Mouse (Mus musculus): ENCODE data around the gene Gtf3c1.
"Not testable (repeated sequence)": the region's sequence is repeated elsewhere in the genome, so short reads cannot be mapped to it uniquely, and the experiment has no call there.

Gene Gtf3c1

DNA sequence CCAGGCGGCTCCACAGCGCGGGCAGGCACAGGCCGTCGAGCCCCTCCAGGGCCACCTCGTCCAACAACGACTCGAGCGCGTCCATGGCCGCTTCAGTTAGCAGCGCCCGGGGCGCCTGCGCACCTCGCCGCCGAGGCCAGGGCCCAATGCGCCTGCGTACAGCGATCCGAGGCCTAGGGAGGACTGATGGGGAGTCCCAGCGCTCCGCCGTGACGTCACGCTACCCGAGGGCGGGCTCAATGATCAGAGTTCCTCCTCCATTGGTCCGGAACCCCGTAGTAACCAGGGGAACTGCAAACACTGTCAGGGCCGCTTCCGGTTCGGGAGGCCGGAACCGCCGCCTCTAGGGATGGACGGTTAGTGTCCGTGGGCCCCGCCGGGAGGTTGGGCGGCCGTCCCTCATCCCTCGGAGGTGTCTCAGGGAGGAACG, at the start of gene Gtf3c1, which contains the start of gene D430042O09Rik:
Gtf3c1 (minus strand) TSS at position 188 of the 430 bp plus-strand sequence.
D430042O09Rik (plus strand) TSS at position 296 of the 430 bp plus-strand sequence.
- peak; percentile 100 for DNase-seq

- no peak for DNase-seq
Observed at GRCm38 (mm10) chr7:125756806-125757205, 49.2 kb upstream of the Gtf3c1 start.

DNA sequence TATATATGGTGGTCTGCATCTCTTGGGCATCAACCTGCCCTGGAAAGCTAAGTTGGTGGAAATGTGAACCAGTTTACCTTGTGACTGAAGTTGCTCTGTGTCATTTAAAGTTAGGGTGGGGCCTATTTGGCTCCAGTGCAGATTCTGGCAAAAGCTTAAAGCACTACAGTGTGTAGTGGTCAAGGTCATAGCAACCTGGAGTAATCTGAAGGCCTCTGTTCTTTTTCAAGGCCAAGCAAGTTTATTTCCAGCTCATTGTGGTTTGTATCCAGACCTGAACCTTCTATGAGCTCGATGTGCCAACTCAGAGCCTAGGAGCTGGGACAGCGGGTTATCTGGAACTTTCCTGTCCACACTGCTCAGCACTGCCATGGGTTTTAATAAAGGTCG, 45.7 kb upstream of the Gtf3c1 start:
- DNase-seq, result no peak

DNA sequence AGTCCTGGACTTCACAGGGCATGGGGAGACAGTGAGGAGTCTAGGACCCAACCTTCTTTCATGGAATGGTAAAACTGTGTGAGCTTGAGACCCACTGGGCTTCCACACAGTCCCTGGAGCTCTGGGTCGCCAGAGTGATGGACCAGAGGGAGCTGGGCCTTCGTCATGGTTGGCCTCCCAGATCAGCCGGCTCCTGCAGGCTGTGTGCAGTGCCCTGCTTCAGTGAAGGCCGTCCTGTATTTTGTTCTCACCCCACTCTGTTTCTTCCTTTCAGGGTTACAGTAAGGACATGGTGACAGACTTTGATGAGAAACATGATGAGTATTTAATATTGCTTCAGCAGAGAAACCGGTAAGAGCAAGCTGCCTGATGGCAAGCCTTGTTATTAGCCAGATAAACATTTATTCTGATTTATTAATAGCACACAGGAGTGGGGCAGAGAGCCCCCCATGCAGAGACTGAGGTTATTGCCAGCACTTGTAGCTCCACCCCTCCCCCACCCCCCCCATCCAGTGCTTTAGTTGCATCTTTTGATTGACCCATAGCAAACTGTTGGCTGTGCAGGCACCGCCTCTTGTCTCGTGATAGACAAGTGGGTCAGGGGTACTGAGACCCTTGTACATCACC, 45.2 kb upstream of the Gtf3c1 start:
- DNase-seq, result no peak

DNA sequence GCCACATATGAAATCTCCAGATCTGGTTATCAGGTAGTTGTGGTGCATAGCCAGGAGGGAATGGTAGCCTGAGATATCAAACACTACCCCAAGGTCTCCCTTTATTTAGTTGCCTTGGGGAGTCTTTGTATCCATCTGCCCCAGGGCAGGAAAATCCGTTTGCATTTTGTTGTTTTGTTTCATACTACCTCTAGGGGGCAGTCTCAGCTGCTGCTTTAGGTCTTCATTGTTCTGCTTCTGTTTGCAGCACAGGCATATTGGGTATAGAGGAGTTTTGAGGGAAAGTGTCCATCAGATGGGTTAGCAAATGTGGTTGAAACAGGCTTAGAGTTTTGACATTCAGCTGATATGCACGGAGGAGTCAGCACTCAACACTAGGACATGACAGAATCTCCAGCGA, 40.6 kb upstream of the Gtf3c1 start:
- peak; percentile 25 to 61 for DNase-seq

GRCm38 (mm10) chr7:125747316-125747690, 39.7 kb upstream of the Gtf3c1 start:
- DNase-seq, result peak; percentile 42 to 47

- no peak for DNase-seq
Observed at GRCm38 (mm10) chr7:125746621-125747315, 39.2 kb upstream of the Gtf3c1 start.

DNA sequence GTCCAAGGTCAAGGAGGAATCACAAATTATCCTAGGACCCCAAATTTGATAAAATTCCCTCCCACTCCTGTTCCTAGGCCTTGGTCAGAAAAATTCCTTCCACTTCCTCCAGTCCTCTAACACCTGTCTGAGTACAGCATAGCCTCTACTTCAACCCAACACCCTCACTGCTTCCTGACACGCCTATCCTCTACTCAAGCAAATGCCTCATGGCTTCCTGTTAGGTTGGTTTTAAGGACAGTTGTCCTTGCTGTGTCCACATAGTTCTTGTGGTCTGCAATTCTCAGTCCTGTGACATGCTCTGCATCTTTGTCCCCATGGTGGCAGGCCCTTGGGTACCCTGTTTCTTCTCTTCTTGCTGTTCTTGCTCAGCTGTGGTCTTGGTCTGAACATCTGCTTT, 37.2 kb upstream of the Gtf3c1 start:
- no peak for DNase-seq

DNA sequence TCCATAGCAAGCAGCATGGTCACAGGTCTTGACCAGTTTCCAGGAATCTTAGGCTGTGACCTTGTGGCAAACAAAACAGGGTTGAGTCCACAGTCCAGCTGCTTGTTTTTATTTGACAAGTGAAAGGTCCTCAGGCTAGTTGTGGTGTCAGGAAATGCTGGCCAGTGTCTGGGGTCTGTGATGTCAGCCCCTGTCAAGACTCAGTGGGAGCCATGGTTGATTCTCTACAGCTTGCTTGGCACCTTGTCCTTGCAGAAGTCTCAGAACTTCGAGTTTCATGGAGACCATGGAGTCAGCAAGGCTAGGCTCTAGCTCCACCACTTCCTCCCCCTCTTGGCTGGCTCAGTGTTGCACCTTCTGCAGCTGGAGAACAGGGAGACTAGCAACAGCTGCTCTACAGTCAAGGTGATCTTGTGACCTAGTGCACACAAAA, 33.7 kb upstream of the Gtf3c1 start:
- DNase-seq, result no peak

GRCm38 (mm10) chr7:125740521-125740920, 32.9 kb upstream of the Gtf3c1 start:
- no peak for DNase-seq

DNA sequence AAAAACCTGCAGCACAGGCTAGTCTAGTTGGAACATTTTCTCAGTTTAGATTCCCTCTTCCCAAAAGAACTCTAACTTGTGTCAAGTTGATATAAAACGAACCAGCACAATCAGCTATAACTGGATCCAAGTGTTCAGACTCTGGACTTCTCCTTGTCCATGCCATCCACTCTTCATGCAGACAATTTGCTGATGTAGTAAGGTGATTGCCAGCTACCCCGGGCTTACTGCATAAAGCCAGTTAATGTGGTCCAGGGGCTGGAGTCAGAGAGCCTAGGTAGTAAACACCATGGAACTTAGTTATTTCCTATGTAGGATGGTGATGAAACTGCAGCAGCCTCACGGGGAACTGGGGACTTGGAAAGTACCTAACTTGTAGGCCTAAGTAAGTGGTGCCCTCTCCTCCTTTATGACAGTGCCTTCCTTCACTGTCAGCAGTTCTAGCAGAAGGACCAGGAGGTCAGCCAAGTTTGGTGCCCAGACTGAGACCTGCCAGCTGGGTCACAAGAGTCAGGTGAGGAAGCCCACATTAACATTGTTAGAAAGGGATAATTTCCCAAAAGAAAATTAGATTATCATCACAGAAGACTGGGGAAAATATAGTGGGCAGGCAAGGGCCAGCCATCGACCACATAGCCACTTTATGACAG, 28.9 kb upstream of the Gtf3c1 start:
- no peak for DNase-seq

DNA sequence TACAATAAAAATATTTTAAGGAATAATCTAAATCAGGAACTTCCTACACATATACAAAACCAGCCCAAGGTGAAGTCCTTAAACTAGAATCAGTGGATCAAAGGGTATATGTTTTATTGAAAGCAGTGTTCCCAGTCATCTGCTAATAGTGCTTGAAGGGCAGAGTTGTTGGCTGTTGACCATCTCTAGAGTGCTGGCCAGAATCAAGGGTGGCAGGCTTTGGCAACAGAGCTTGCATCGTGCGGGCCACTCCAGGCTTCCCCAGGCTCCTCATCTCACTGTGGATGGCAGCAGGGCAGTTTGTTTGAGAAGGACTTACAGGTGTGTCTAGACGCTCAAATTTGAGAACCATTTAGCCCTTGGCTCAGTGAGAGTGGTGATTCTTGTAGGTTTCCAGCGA, 26.2 kb upstream of the Gtf3c1 start:
- DNase-seq, result peak; percentile 37 to 50

DNA sequence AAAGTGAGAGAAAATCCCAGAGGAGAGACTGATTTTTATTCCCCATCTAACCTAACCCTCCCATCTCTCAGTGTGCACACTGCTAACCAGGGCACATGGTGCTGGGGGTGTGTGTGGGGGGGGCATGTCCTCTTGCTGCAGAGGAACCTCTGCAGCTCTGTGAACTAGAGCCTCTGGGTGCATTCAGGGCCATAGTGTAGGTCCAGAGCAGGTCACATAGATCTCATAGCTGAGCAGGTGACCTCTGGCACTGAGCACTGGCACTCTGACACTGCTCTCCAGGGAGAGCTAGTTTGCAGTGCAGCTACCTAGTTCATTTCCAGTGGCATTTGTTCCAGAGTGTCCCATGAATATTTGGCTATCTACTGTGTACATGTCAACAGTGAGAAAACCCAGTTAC, 24.1 kb upstream of the Gtf3c1 start:
- DNase-seq, result no peak

GRCm38 (mm10) chr7:125723189-125723972, 15.8 kb upstream of the Gtf3c1 start:
- DNase-seq, result peak; percentile 95 to 96

- DNase-seq, result peak; percentile 52 to 55
Observed at GRCm38 (mm10) chr7:125722127-125722526, 14.5 kb upstream of the Gtf3c1 start.

DNA sequence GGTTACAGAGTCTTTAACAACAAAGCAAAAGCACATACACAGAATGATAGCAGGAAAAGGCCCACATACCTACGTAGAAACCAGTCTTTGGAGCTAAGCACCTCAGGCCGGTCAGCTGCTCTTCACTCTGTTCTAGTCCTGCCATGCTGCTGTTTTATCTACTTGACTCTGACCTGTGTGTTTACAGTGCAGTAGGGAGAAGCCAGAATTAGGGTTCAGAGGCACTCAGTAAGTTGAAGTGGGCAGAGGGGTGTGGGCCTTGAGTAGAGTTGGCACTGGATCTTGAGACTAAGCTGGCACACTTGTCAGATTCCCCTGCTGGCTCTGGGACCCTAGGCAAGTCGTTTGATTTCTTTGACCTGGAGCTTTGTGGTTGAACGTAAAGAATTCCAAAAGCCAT, 13.5 kb upstream of the Gtf3c1 start:
- no peak for DNase-seq

GRCm38 (mm10) chr7:125720370-125720769, 12.8 kb upstream of the Gtf3c1 start:
- peak; percentile 47 to 53 for DNase-seq

DNA sequence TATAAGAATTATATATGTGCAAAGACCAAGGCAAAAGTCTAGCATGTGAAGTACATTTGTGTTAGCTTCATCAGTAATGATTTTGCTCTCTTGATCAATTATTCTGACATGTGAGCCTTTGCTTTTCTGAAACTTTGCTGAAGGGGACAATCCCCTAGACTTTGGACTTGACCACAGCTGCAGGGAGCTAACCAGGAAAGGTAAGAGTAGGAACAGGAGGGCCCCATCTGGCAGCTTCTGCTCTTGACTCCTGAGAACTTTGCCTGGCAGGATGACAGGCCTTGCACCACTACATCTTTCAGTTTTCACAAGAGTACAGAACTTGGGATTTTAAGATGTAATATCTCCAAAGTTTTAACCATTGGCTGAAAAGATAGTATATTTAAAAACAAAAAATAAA, 10.0 kb upstream of the Gtf3c1 start:
- DNase-seq, result no peak

DNA sequence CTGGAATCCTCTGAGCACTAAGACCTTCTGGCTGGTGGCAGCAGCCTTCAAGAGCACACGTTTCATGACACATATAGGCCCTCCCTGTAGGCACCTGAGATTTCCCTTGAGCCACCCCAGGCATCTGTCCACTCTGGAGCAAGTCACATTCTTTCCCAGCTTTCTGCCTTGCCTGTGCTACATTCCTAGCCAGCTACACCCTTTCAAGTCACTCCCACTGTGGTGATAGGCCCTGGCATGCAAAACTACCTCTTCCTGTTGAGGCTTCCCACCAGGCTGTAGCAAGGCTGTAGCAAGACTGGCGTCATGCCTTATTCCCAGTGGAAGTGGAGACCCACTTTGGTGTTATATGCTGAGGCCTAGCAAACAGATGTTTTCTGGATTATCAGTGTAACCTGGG, 9.1 kb upstream of the Gtf3c1 start:
- DNase-seq, result no peak

DNA sequence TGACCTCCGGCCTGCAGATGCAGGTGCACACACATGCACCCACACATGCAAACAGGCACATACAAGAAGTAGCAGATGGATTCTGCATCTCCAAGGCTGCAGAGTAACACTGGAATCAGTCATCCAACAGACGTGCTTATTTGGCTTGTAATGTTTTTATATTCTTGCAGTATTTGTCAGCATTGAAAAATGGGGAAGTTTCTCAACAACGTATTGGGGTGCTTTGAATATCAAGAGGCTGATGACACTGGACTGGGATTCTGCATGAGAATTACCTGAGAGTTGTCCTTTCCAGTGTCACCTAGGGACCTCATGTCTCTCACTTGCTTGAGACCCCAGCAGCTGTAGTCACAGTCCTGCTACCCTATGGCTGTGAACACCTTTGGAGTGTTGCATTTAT, 7.2 kb upstream of the Gtf3c1 start:
- no peak for DNase-seq

DNA sequence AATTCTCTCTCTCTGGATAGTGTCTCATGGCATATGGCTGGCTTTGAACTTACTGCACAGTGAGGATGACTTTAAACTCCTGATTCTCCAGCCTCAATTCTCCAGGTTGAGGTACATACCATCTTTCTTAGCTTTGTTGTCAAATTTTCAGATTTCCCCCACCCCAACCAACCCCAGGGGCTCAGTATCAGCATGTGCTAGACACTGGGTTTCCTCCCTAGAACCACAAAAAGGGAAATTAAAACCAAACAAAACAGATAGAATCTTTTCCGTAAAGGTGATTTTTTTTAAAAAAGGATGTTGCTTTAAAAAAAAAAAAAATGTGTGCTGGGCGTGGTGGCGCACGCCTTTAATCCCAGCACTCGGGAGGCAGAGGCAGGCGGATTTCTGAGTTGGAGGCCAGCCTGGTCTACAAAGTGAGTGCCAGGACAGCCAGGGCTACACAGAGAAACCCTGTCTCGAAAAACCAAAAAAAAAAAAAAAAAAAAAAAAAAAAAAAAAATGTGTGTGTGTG, 6.0 kb upstream of the Gtf3c1 start:
- not testable (repeated sequence) for DNase-seq

DNA sequence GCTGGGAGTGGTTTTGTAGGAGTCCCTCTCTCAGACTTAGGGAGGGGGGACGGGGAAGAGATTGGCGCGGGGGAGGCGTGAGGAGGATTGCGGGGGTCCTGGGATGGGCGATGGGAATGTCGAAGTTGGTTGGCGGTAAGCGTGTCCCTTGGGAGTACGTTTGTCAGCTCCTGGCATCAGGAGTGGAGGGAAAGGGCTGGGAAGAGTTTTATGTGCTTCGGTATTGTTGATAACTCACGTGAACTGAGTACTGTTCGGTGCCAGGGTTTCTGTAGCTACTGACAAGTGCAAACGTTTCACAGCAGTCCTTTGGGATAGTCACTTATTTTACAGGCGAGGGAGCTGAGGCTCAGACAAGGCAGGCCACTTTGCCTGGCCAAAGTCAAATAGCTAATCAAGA, 520 bp upstream of the Gtf3c1 start:
- no peak for DNase-seq

DNA sequence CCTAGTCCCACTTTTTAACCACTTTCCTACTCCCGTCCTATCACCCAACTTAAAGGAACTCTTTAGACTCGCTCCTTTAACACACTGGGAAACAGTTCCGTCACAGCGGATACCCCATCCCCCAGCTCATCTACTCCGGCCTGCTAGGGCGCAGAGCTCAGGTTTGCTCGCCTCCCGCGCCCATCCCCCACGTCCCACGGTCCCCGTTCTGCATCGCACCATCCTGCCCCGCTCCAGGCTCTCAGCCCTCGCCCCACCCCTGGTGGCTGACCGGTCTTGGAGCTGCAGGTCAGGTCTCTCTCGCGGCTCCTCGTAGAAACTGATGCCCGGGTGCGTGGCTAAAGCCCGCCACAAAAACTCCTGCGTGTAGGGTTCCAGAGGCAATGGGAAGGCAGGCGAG, 394 bp downstream of the Gtf3c1 start:
- peak; percentile 82 to 83 for DNase-seq

Measured in cerebellum, postnatal 10 days (tissue).